In genomic region chr1:171245353-171245752, GRCm38 (mm10) we compare ENCODE assay signal across 18 mouse cellular contexts. TPM values are rescaled to one million over a fixed set of nuclear protein-coding genes. Genes with fewer than 3 reads are reported as not detected.
DNase-seq lines count a peak whose midpoint lies in the region; ATAC-seq and TF ChIP-seq lines count a peak whose summit lies in the region.
"Had no signal": no experiment of that assay in that cellular context is flagged by ENCODE, and none has a peak within 500 bp of the region (broad histone marks: within the 10 kb centered on the region; RNA-seq: fewer than 3 reads in every experiment).

No protein-coding gene starts in this region.

- 91% methylated on average over 8 of the region's 8 CpGs for WGBS in forebrain, embryonic 12.5 days
- WGBS in forebrain, postnatal 0 days: 94% methylated on average over 8 of the region's 8 CpGs
- WGBS in hindbrain, embryonic 12.5 days: 91% methylated on average over 8 of the region's 8 CpGs
- 89% methylated on average over 8 of the region's 8 CpGs for WGBS in hindbrain, postnatal 0 days
- WGBS in midbrain, embryonic 12.5 days: 89% methylated on average over 8 of the region's 8 CpGs
- 96% methylated on average over 8 of the region's 8 CpGs for WGBS in midbrain, embryonic 14.5 days
- 84% methylated on average over 8 of the region's 8 CpGs for WGBS in liver, embryonic 15.5 days (ENCODE audit: insufficient replicate concordance)

- H3K27me3 ChIP-seq in forebrain, embryonic 12.5 days: no peaks in the 10 kb centered on the region
- H3K27me3 ChIP-seq in forebrain, postnatal 0 days (ENCODE audit: insufficient read depth, low read length): no peaks in the 10 kb centered on the region
- H3K27me3 ChIP-seq in hindbrain, embryonic 12.5 days: no peaks in the 10 kb centered on the region
- H3K27me3 ChIP-seq in hindbrain, postnatal 0 days (ENCODE audit: insufficient read depth, low read length): no peaks in the 10 kb centered on the region
- H3K27me3 ChIP-seq in midbrain, embryonic 12.5 days: 0 out of 2 replicates have a peak, but pooled peaks cover 5% of the 10 kb centered on the region
- H3K27me3 ChIP-seq in midbrain, embryonic 14.5 days (ENCODE audit: control insufficient read depth, insufficient read depth, low read length): no peaks in the 10 kb centered on the region
- peaks cover 20% of the 10 kb centered on the region for H3K27me3 ChIP-seq in liver, embryonic 15.5 days
- H3K27me3 ChIP-seq: embryonic facial prominence, embryonic 15.5 days; intestine, embryonic 15.5 days; Patski had no signal

- H3K36me3 ChIP-seq in forebrain, embryonic 12.5 days (replicated peaks): peaks cover 45% of the 10 kb centered on the region
- peaks cover 23% of the 10 kb centered on the region for H3K36me3 ChIP-seq in forebrain, postnatal 0 days (ENCODE audit: insufficient read depth)
- peaks cover 40% of the 10 kb centered on the region for H3K36me3 ChIP-seq in hindbrain, embryonic 12.5 days
- peaks cover 3% of the 10 kb centered on the region; the same call in 1 of the 2 replicates for H3K36me3 ChIP-seq in hindbrain, postnatal 0 days (ENCODE audit: insufficient read depth, low read length)
- peaks cover 38% of the 10 kb centered on the region for H3K36me3 ChIP-seq in midbrain, embryonic 12.5 days
- H3K36me3 ChIP-seq in midbrain, embryonic 14.5 days (ENCODE audit: control insufficient read depth, insufficient read depth, low read length): peaks cover 45% of the 10 kb centered on the region
- peaks cover 48% of the 10 kb centered on the region for H3K36me3 ChIP-seq in liver, embryonic 15.5 days (replicated peaks)

- TF ChIP-seq CTCF in forebrain, postnatal 0 days (IDR thresholded peaks at IDR 0.05; ENCODE audit: low read depth): no peak
- TF ChIP-seq CTCF in hindbrain, postnatal 0 days (IDR thresholded peaks at IDR 0.05; ENCODE audit: low read depth): no peak

- 0 out of 2 replicates have a peak overlapping the region, but pooled peaks have one; percentile 81 for H3K9ac ChIP-seq in forebrain, embryonic 12.5 days
- H3K9ac ChIP-seq in forebrain, postnatal 0 days: no peak overlapping the region
- H3K9ac ChIP-seq in hindbrain, embryonic 12.5 days: no peak overlapping the region
- no peak overlapping the region for H3K9ac ChIP-seq in hindbrain, postnatal 0 days (replicated peaks; ENCODE audit: low read length)
- no peak overlapping the region for H3K9ac ChIP-seq in midbrain, embryonic 12.5 days (replicated peaks)
- H3K9ac ChIP-seq in midbrain, embryonic 14.5 days (replicated peaks; ENCODE audit: low read length): no peak overlapping the region
- no peak overlapping the region for H3K9ac ChIP-seq in liver, embryonic 15.5 days
- H3K9ac ChIP-seq: embryonic facial prominence, embryonic 15.5 days had no signal

- no peak for ATAC-seq in forebrain, embryonic 12.5 days (ENCODE audit: low FRiP score)
- no peak for ATAC-seq in forebrain, postnatal 0 days
- ATAC-seq in hindbrain, embryonic 12.5 days (ENCODE audit: low FRiP score): no peak
- ATAC-seq in hindbrain, postnatal 0 days: no peak
- no peak for ATAC-seq in midbrain, embryonic 12.5 days (ENCODE audit: low FRiP score, low read depth)
- ATAC-seq in midbrain, embryonic 14.5 days (ENCODE audit: low FRiP score, low TSS enrichment): no peak
- no peak for ATAC-seq in liver, embryonic 15.5 days (ENCODE audit: insufficient read depth)
- ATAC-seq: forebrain, embryonic 14.5 days; intestine, embryonic 15.5 days; Patski had no signal

- H3K4me3 ChIP-seq in forebrain, embryonic 12.5 days (replicated peaks): no peak overlapping the region
- no peak overlapping the region for H3K4me3 ChIP-seq in forebrain, postnatal 0 days (ENCODE audit: low read depth, low read length)
- H3K4me3 ChIP-seq in hindbrain, embryonic 12.5 days: no peak overlapping the region
- no peak overlapping the region for H3K4me3 ChIP-seq in hindbrain, postnatal 0 days (ENCODE audit: low read length)
- H3K4me3 ChIP-seq in midbrain, embryonic 12.5 days: no peak overlapping the region
- no peak overlapping the region for H3K4me3 ChIP-seq in midbrain, embryonic 14.5 days (replicated peaks; ENCODE audit: low read depth, low read length)
- H3K4me3 ChIP-seq in liver, embryonic 15.5 days (replicated peaks): no peak overlapping the region

- H3K9me3 ChIP-seq in forebrain, embryonic 12.5 days: no peaks in the 10 kb centered on the region
- H3K9me3 ChIP-seq in forebrain, postnatal 0 days (ENCODE audit: low read length): no peaks in the 10 kb centered on the region
- no peaks in the 10 kb centered on the region for H3K9me3 ChIP-seq in hindbrain, embryonic 12.5 days (replicated peaks)
- no peaks in the 10 kb centered on the region for H3K9me3 ChIP-seq in hindbrain, postnatal 0 days (ENCODE audit: low read length)
- no peaks in the 10 kb centered on the region for H3K9me3 ChIP-seq in midbrain, embryonic 12.5 days
- no peaks in the 10 kb centered on the region for H3K9me3 ChIP-seq in midbrain, embryonic 14.5 days (ENCODE audit: control insufficient read depth, low read length)
- H3K9me3 ChIP-seq in liver, embryonic 15.5 days (replicated peaks): no peaks in the 10 kb centered on the region
- H3K9me3 ChIP-seq: embryonic facial prominence, embryonic 15.5 days; intestine, embryonic 15.5 days had no signal

- H3K4me2 ChIP-seq in forebrain, embryonic 12.5 days: no peak overlapping the region
- no peak overlapping the region for H3K4me2 ChIP-seq in forebrain, postnatal 0 days (ENCODE audit: low read depth)
- 0 out of 2 replicates have a peak overlapping the region, but pooled peaks have one; percentile 87 for H3K4me2 ChIP-seq in hindbrain, embryonic 12.5 days (replicated peaks)
- H3K4me2 ChIP-seq in hindbrain, postnatal 0 days (ENCODE audit: low read depth, low read length): no peak overlapping the region
- H3K4me2 ChIP-seq in midbrain, embryonic 12.5 days (replicated peaks): 0 out of 2 replicates have a peak overlapping the region, but pooled peaks have one; percentile 83
- no peak overlapping the region for H3K4me2 ChIP-seq in midbrain, embryonic 14.5 days (ENCODE audit: low read length)
- H3K4me2 ChIP-seq in liver, embryonic 15.5 days: peak overlapping the region; percentile 94; the same call in 1 of the 2 replicates

- no peak overlapping the region for H3K27ac ChIP-seq in forebrain, embryonic 12.5 days
- no peak overlapping the region for H3K27ac ChIP-seq in forebrain, postnatal 0 days (ENCODE audit: low read depth, low read length)
- no peak overlapping the region for H3K27ac ChIP-seq in hindbrain, embryonic 12.5 days
- no peak overlapping the region for H3K27ac ChIP-seq in hindbrain, postnatal 0 days
- no peak overlapping the region for H3K27ac ChIP-seq in midbrain, embryonic 12.5 days (replicated peaks)
- no peak overlapping the region for H3K27ac ChIP-seq in midbrain, embryonic 14.5 days (replicated peaks; ENCODE audit: low read depth, low read length)
- no peak overlapping the region for H3K27ac ChIP-seq in liver, embryonic 15.5 days (replicated peaks)
- H3K27ac ChIP-seq: intestine, embryonic 15.5 days; kidney, postnatal 0 days had no signal

- H3K4me1 ChIP-seq in forebrain, embryonic 12.5 days: peaks cover 31% of the 10 kb centered on the region
- 0 out of 2 replicates have a peak, but pooled peaks cover 2% of the 10 kb centered on the region for H3K4me1 ChIP-seq in forebrain, postnatal 0 days (ENCODE audit: insufficient read depth)
- H3K4me1 ChIP-seq in hindbrain, embryonic 12.5 days: peaks cover 32% of the 10 kb centered on the region
- peaks cover 7% of the 10 kb centered on the region; the same call in 1 of the 2 replicates for H3K4me1 ChIP-seq in hindbrain, postnatal 0 days (ENCODE audit: insufficient read depth, low read length)
- H3K4me1 ChIP-seq in midbrain, embryonic 12.5 days: peaks cover 33% of the 10 kb centered on the region
- peaks cover 20% of the 10 kb centered on the region for H3K4me1 ChIP-seq in midbrain, embryonic 14.5 days (ENCODE audit: control insufficient read depth, insufficient read depth, low read length)
- H3K4me1 ChIP-seq in liver, embryonic 15.5 days (replicated peaks): peaks cover 41% of the 10 kb centered on the region

- no peak for DNase-seq in forebrain, postnatal 0 days
- DNase-seq in hindbrain, postnatal 0 days (ENCODE audit: low spot score): no peak
- DNase-seq in midbrain, embryonic 14.5 days: no peak
- no peak for DNase-seq in urinary bladder, postnatal 10 days (ENCODE audit: low spot score)
- DNase-seq: cerebellum, adult 11-12 months; gastrocnemius, postnatal 10 days; heart, postnatal 10 days; lung, postnatal 14 days; thymus, adult 2 months had no signal

RNA-seq across cellular contexts. Expression of gene Adamts4, which starts 4.9 kb away (rescaled TPM):
- polyA plus RNA-seq in forebrain, embryonic 12.5 days (2016; fragmentation: Nextera tagmentation; extraction: Ambion mirVana): 8.9 TPM in 2 replicates
- 4.5 and 5.9 TPM in 2 replicates for total RNA-seq in forebrain, postnatal 0 days (2014; rRNA removed)
- polyA plus RNA-seq in forebrain, postnatal 0 days (2015; fragmentation: Nextera tagmentation; extraction: Ambion mirVana): 2.6 and 5.6 TPM in 2 replicates
- polyA plus RNA-seq in hindbrain, embryonic 12.5 days (2016; fragmentation: Nextera tagmentation; extraction: Ambion mirVana): 8.5 and 10.6 TPM in 2 replicates
- 7.4 and 8.9 TPM in 2 replicates for total RNA-seq in hindbrain, postnatal 0 days (2014; rRNA removed)
- polyA plus RNA-seq in hindbrain, postnatal 0 days (2015; fragmentation: Nextera tagmentation; extraction: Ambion mirVana): 4.4 and 5.1 TPM in 2 replicates
- polyA plus RNA-seq in midbrain, embryonic 12.5 days (2016; fragmentation: Nextera tagmentation; extraction: Ambion mirVana): 8.2 and 9.2 TPM in 2 replicates
- polyA plus RNA-seq in midbrain, embryonic 14.5 days (2014; fragmentation: Nextera tagmentation; extraction: Ambion mirVana): 3.3 and 4.1 TPM in 2 replicates
- polyA plus RNA-seq in liver, embryonic 15.5 days (2015; fragmentation: Nextera tagmentation; extraction: Ambion mirVana): 0.58 and 0.60 TPM in 2 replicates

RNA-seq across cellular contexts. Expression of gene Ndufs2, which starts 5.8 kb away (rescaled TPM):
- polyA plus RNA-seq in forebrain, embryonic 12.5 days (2016; fragmentation: Nextera tagmentation; extraction: Ambion mirVana): 209 and 213 TPM in 2 replicates
- total RNA-seq in forebrain, postnatal 0 days (2014; rRNA removed): 203 and 270 TPM in 2 replicates
- 219 and 243 TPM in 2 replicates for polyA plus RNA-seq in forebrain, postnatal 0 days (2015; fragmentation: Nextera tagmentation; extraction: Ambion mirVana)
- 209 and 227 TPM in 2 replicates for polyA plus RNA-seq in hindbrain, embryonic 12.5 days (2016; fragmentation: Nextera tagmentation; extraction: Ambion mirVana)
- total RNA-seq in hindbrain, postnatal 0 days (2014; rRNA removed): 234 and 269 TPM in 2 replicates
- polyA plus RNA-seq in hindbrain, postnatal 0 days (2015; fragmentation: Nextera tagmentation; extraction: Ambion mirVana): 279 and 286 TPM in 2 replicates
- polyA plus RNA-seq in midbrain, embryonic 12.5 days (2016; fragmentation: Nextera tagmentation; extraction: Ambion mirVana): 224 and 226 TPM in 2 replicates
- 185 and 220 TPM in 2 replicates for polyA plus RNA-seq in midbrain, embryonic 14.5 days (2014; fragmentation: Nextera tagmentation; extraction: Ambion mirVana)
- polyA plus RNA-seq in liver, embryonic 15.5 days (2015; fragmentation: Nextera tagmentation; extraction: Ambion mirVana): 137 and 144 TPM in 2 replicates

RNA-seq across cellular contexts. Expression of gene Fcer1g, which starts 11.2 kb away (rescaled TPM):
- 12.6 and 15.3 TPM in 2 replicates for polyA plus RNA-seq in forebrain, embryonic 12.5 days (2016; fragmentation: Nextera tagmentation; extraction: Ambion mirVana)
- 7.6 and 11.2 TPM in 2 replicates for total RNA-seq in forebrain, postnatal 0 days (2014; rRNA removed)
- polyA plus RNA-seq in forebrain, postnatal 0 days (2015; fragmentation: Nextera tagmentation; extraction: Ambion mirVana): 33.2 and 37.9 TPM in 2 replicates
- 22.1 and 24.1 TPM in 2 replicates for polyA plus RNA-seq in hindbrain, embryonic 12.5 days (2016; fragmentation: Nextera tagmentation; extraction: Ambion mirVana)
- 24.2 and 30.6 TPM in 2 replicates for total RNA-seq in hindbrain, postnatal 0 days (2014; rRNA removed)
- polyA plus RNA-seq in hindbrain, postnatal 0 days (2015; fragmentation: Nextera tagmentation; extraction: Ambion mirVana): 31.4 and 34.6 TPM in 2 replicates
- polyA plus RNA-seq in midbrain, embryonic 12.5 days (2016; fragmentation: Nextera tagmentation; extraction: Ambion mirVana): 22.3 and 28.4 TPM in 2 replicates
- 6.6 and 28.4 TPM in 2 replicates for polyA plus RNA-seq in midbrain, embryonic 14.5 days (2014; fragmentation: Nextera tagmentation; extraction: Ambion mirVana)
- 115 and 118 TPM in 2 replicates for polyA plus RNA-seq in liver, embryonic 15.5 days (2015; fragmentation: Nextera tagmentation; extraction: Ambion mirVana)

RNA-seq across cellular contexts. Expression of gene Apoa2, which starts 20.5 kb away (rescaled TPM):
- 1.5 and 2.6 TPM in 2 replicates for polyA plus RNA-seq in forebrain, embryonic 12.5 days (2016; fragmentation: Nextera tagmentation; extraction: Ambion mirVana)
- total RNA-seq in forebrain, postnatal 0 days (2014; rRNA removed): 0.92 and 2.0 TPM in 2 replicates
- 2.7 and 4.0 TPM in 2 replicates for polyA plus RNA-seq in forebrain, postnatal 0 days (2015; fragmentation: Nextera tagmentation; extraction: Ambion mirVana)
- polyA plus RNA-seq in hindbrain, embryonic 12.5 days (2016; fragmentation: Nextera tagmentation; extraction: Ambion mirVana): 2.7 and 4.2 TPM in 2 replicates
- total RNA-seq in hindbrain, postnatal 0 days (2014; rRNA removed): not detected in 2 replicates
- 8.1 and 8.8 TPM in 2 replicates for polyA plus RNA-seq in hindbrain, postnatal 0 days (2015; fragmentation: Nextera tagmentation; extraction: Ambion mirVana)
- polyA plus RNA-seq in midbrain, embryonic 12.5 days (2016; fragmentation: Nextera tagmentation; extraction: Ambion mirVana): 2.9 and 6.6 TPM in 2 replicates
- polyA plus RNA-seq in midbrain, embryonic 14.5 days (2014; fragmentation: Nextera tagmentation; extraction: Ambion mirVana): 3.3 and 4.1 TPM in 2 replicates
- polyA plus RNA-seq in liver, embryonic 15.5 days (2015; fragmentation: Nextera tagmentation; extraction: Ambion mirVana): 6,467 and 6,641 TPM in 2 replicates
- polyA plus RNA-seq: Patski had no signal

RNA-seq across cellular contexts. Expression of gene Tomm40l, which starts 23.0 kb away (rescaled TPM):
- 29.4 and 31.6 TPM in 2 replicates for polyA plus RNA-seq in forebrain, embryonic 12.5 days (2016; fragmentation: Nextera tagmentation; extraction: Ambion mirVana)
- total RNA-seq in forebrain, postnatal 0 days (2014; rRNA removed): 46.5 and 62.7 TPM in 2 replicates
- 39.8 and 41.7 TPM in 2 replicates for polyA plus RNA-seq in forebrain, postnatal 0 days (2015; fragmentation: Nextera tagmentation; extraction: Ambion mirVana)
- 28.1 and 31.9 TPM in 2 replicates for polyA plus RNA-seq in hindbrain, embryonic 12.5 days (2016; fragmentation: Nextera tagmentation; extraction: Ambion mirVana)
- total RNA-seq in hindbrain, postnatal 0 days (2014; rRNA removed): 44.2 and 53.6 TPM in 2 replicates
- 41.1 and 45.5 TPM in 2 replicates for polyA plus RNA-seq in hindbrain, postnatal 0 days (2015; fragmentation: Nextera tagmentation; extraction: Ambion mirVana)
- polyA plus RNA-seq in midbrain, embryonic 12.5 days (2016; fragmentation: Nextera tagmentation; extraction: Ambion mirVana): 28.5 and 33.4 TPM in 2 replicates
- polyA plus RNA-seq in midbrain, embryonic 14.5 days (2014; fragmentation: Nextera tagmentation; extraction: Ambion mirVana): 35.3 and 40.4 TPM in 2 replicates
- 15.8 and 16.2 TPM in 2 replicates for polyA plus RNA-seq in liver, embryonic 15.5 days (2015; fragmentation: Nextera tagmentation; extraction: Ambion mirVana)

Comparison
In these comparisons a context has a peak if more than half of its experiments do, and no peak if none do; other contexts are left out.
1. H3K4me2 ChIP-seq: peak in hindbrain, embryonic 12.5 days (single experiment), midbrain, embryonic 12.5 days (single experiment) and liver, embryonic 15.5 days (single experiment); none in forebrain, embryonic 12.5 days (single experiment), forebrain, postnatal 0 days (single experiment), hindbrain, postnatal 0 days (single experiment) and midbrain, embryonic 14.5 days (single experiment).